Mouse (Mus musculus): ENCODE results near the gene Sh3bp2. TPM values are rescaled to one million over a fixed set of nuclear protein-coding genes. Genes with fewer than 3 reads are reported as not detected.

Gene Sh3bp2
- total and polyA plus RNA-seq, 2 experiments from 2014 or later = 1.5 to 8.2 TPM

DNA sequence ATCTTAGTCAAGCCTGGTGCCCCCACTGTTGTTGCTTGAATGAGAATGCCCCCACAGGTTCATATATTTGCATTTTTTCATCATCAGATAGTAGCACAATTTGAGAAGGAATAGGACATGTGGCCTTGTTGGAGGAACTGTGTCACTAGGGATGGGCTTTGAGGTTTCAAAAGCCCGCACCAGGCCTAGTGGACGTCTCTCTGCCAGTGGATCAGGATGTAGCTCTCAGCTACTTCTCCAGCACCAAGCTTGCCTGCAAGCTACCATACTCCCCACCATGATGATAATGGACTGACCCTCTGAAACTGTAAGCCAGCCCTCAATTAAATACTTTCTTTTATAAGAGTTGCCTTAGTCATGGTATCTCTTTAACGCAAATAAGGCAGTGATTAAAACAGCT is 13.2 kb upstream of the Sh3bp2 start:
- Histone ChIP-seq H3K27ac (ENCODE audit: low read depth) (no peak overlapping the region), H3K9ac (replicated peaks; ENCODE audit: low read depth, low read length) (no peak overlapping the region), H3K9me3 (replicated peaks; ENCODE audit: control insufficient read depth, low read length) (no peaks in the 10 kb centered on the region), H3K4me3 (ENCODE audit: low read depth, low read length) (no peak overlapping the region), H3K4me2 (ENCODE audit: low read depth, low read length) (peak overlapping the region; percentile 76; the same call in 1 of the 2 replicates), H3K4me1 (ENCODE audit: control insufficient read depth, insufficient read depth) (peaks cover 8% of the 10 kb centered on the region; the same call in 1 of the 2 replicates), H3K36me3 (replicated peaks; ENCODE audit: control insufficient read depth, insufficient read depth, low read length) (no peaks in the 10 kb centered on the region), H3K27me3 (ENCODE audit: control insufficient read depth, insufficient read depth, low read length) (no peaks in the 10 kb centered on the region)
- TF ChIP-seq CTCF (IDR thresholded peaks at IDR 0.05; ENCODE audit: low read depth) (no peak), EP300 (IDR thresholded peaks at IDR 0.05; ENCODE audit: low read depth) (no peak)
- DNase-seq (ENCODE audit: low spot score) (no peak), ATAC-seq (ENCODE audit: insufficient read depth, low read depth) (no peak)
- WGBS = 88% methylated on average over 3 of the region's 3 CpGs

DNA sequence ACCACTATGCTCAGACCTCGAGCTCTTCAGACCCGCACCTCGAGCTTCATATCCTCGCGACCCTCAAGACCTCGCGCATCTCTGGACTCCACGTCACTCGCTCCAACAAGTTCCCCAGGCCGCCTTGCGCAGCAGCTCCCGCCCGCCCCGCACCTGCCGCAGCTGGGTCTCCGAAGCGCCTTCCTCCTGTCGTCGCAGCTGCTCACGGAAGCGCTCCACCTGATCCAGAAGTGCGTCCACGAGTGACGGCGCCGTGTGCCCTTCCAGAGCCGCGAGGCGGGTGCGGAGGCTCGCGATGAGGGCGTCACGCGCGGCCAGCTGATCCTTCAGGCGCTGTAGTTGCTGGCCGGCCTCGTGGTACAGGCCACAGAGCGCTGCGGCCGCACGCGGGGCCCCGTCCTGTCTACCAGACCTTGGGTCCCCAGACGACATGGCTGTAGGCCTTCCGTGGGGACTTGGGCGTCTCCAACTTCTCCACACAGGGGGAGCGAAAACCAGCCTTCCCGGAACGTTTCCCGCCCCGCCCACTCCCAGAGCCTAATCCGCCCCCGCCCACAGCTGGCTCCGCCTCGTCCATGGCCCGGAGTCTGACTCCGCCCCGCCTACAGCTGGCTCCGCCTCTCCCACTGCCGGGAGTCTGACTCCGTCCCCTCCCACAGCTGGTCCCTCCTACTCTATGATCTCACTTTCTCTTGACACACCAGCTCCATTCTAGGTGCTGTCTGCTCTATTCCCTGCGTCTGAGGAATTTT is 12.0 kb upstream of the Sh3bp2 start, which contains the start of gene Tnip2:
Tnip2 (minus strand) TSS at position 526 of the 752 bp plus-strand sequence.
- no peaks in the 10 kb centered on the region for H3K27me3 ChIP-seq (ENCODE audit: control insufficient read depth, insufficient read depth, low read length)
- ATAC-seq (ENCODE audit: insufficient read depth, low read depth) = peak; percentile 99
- no peak within 1 kb of the TSS for H3K27ac ChIP-seq (ENCODE audit: low read depth)

DNA sequence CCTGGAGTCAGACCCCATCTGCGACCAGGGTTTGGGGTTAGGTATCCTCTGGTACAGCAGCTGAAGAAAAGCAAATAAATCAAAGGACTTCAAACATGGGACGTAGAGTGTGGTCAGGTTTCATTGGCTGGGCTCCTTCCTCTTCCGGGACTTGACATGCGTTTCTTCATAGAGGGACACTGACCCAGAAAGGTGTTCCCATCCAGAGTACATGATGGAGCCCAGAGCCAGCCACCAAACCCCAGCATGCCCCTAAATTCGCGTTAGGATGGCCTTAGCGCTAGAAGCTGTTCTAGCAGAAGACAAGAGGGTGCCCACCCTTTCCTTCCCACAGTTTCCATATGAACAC is 11.4 kb upstream of the Sh3bp2 start:
- peak; percentile 7 for ATAC-seq (ENCODE audit: insufficient read depth, low read depth)
- TF ChIP-seq EP300 (IDR thresholded peaks at IDR 0.05; ENCODE audit: low read depth) = no peak
- TF ChIP-seq CTCF (IDR thresholded peaks at IDR 0.05; ENCODE audit: low read depth) = no peak
- WGBS = 18% methylated on average over 7 of the region's 7 CpGs

More for the DNA sequence above, 12.0 kb upstream of the Sh3bp2 start, which contains the start of gene Tnip2:
- Histone ChIP-seq H3K4me1 (ENCODE audit: control insufficient read depth, insufficient read depth) (peaks cover 8% of the 10 kb centered on the region; the same call in 1 of the 2 replicates), H3K9me3 (replicated peaks; ENCODE audit: control insufficient read depth, low read length) (no peaks in the 10 kb centered on the region), H3K4me3 (ENCODE audit: low read depth, low read length) (peak within 1 kb of the TSS; percentile 60), H3K36me3 (replicated peaks; ENCODE audit: control insufficient read depth, insufficient read depth, low read length) (no peaks in the 10 kb centered on the region), H3K9ac (replicated peaks; ENCODE audit: low read depth, low read length) (peak within 1 kb of the TSS; percentile 68), H3K4me2 (ENCODE audit: low read depth, low read length) (peak within 1 kb of the TSS; percentile 76)
- TF ChIP-seq CTCF (IDR thresholded peaks at IDR 0.05; ENCODE audit: low read depth) (no peak), EP300 (IDR thresholded peaks at IDR 0.05; ENCODE audit: low read depth) (no peak)
- WGBS = 2% methylated on average over 59 of the region's 64 CpGs
- DNase-seq (ENCODE audit: low spot score) = peak; percentile 95

DNA sequence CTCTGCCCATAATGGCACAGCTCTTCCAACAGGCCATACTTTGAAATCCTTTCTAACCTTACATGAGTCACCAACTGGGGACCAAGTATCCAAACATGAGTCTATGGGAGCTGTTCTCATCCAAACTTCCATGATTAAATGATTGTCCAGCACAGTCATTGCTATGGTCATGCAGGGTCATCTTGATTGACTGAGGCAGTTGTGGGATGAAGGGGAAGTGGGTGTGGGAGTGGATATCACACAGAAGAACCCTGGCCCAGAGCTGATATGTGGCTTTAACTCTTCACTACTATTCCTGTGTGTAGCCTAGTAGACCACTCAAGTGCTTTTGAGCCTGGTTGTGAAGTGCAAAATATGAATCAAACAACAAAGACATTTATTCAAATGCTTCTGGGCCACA is 10.5 kb upstream of the Sh3bp2 start:
- DNase-seq (ENCODE audit: low spot score) (no peak), ATAC-seq (ENCODE audit: insufficient read depth, low read depth) (no peak)
- Histone ChIP-seq H3K36me3 (replicated peaks; ENCODE audit: control insufficient read depth, insufficient read depth, low read length) (no peaks in the 10 kb centered on the region), H3K4me1 (ENCODE audit: control insufficient read depth, insufficient read depth) (peaks cover 8% of the 10 kb centered on the region; the same call in 1 of the 2 replicates), H3K4me2 (ENCODE audit: low read depth, low read length) (no peak overlapping the region), H3K9me3 (replicated peaks; ENCODE audit: control insufficient read depth, low read length) (no peaks in the 10 kb centered on the region), H3K27ac (ENCODE audit: low read depth) (no peak overlapping the region), H3K4me3 (ENCODE audit: low read depth, low read length) (no peak overlapping the region), H3K27me3 (ENCODE audit: control insufficient read depth, insufficient read depth, low read length) (no peaks in the 10 kb centered on the region), H3K9ac (replicated peaks; ENCODE audit: low read depth, low read length) (no peak overlapping the region)
- TF ChIP-seq CTCF (IDR thresholded peaks at IDR 0.05; ENCODE audit: low read depth) (no peak), EP300 (IDR thresholded peaks at IDR 0.05; ENCODE audit: low read depth) (no peak)

More for the DNA sequence above, 11.4 kb upstream of the Sh3bp2 start:
- Histone ChIP-seq H3K27ac (ENCODE audit: low read depth) (no peak overlapping the region), H3K36me3 (replicated peaks; ENCODE audit: control insufficient read depth, insufficient read depth, low read length) (no peaks in the 10 kb centered on the region), H3K9ac (replicated peaks; ENCODE audit: low read depth, low read length) (0 out of 2 replicates have a peak overlapping the region, but pooled peaks have one; percentile 4), H3K4me3 (ENCODE audit: low read depth, low read length) (peak overlapping the region; percentile 60), H3K4me2 (ENCODE audit: low read depth, low read length) (peak overlapping the region; percentile 76), H3K9me3 (replicated peaks; ENCODE audit: control insufficient read depth, low read length) (no peaks in the 10 kb centered on the region), H3K4me1 (ENCODE audit: control insufficient read depth, insufficient read depth) (peaks cover 8% of the 10 kb centered on the region; the same call in 1 of the 2 replicates), H3K27me3 (ENCODE audit: control insufficient read depth, insufficient read depth, low read length) (no peaks in the 10 kb centered on the region)
- no peak for DNase-seq (ENCODE audit: low spot score)

DNA sequence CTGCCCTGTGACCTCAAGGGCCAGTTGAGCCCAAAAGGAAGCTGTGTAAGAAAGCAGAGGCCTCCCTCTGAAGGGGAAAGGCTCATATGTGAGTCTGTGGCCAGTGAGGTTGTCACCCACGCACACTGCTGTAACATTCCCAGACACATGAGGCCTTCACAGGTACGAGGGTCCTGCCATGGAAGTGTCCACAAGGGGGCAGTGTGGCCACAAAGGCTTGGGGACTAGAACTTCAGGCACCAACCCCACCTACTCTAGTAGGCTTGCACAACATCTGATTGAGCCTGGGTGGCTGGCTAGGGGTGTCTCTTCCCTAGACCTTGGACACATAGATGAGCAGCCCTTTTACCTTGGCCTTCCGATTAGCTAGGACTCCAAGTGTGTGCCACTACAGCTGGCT is 7.7 kb upstream of the Sh3bp2 start:
- Histone ChIP-seq H3K27ac (ENCODE audit: low read depth) (no peak overlapping the region), H3K9me3 (replicated peaks; ENCODE audit: control insufficient read depth, low read length) (no peaks in the 10 kb centered on the region), H3K36me3 (replicated peaks; ENCODE audit: control insufficient read depth, insufficient read depth, low read length) (no peaks in the 10 kb centered on the region), H3K4me3 (ENCODE audit: low read depth, low read length) (no peak overlapping the region), H3K4me2 (ENCODE audit: low read depth, low read length) (no peak overlapping the region), H3K9ac (replicated peaks; ENCODE audit: low read depth, low read length) (no peak overlapping the region), H3K27me3 (ENCODE audit: control insufficient read depth, insufficient read depth, low read length) (no peaks in the 10 kb centered on the region), H3K4me1 (ENCODE audit: control insufficient read depth, insufficient read depth) (peaks cover 17% of the 10 kb centered on the region)
- ATAC-seq (ENCODE audit: insufficient read depth, low read depth) (no peak; the same call in 1 of the 2 replicates), DNase-seq (ENCODE audit: low spot score) (peak; percentile 65)
- 23% methylated on average over 3 of the region's 3 CpGs for WGBS
- TF ChIP-seq CTCF (IDR thresholded peaks at IDR 0.05; ENCODE audit: low read depth) (peak; percentile 92), EP300 (IDR thresholded peaks at IDR 0.05; ENCODE audit: low read depth) (no peak)
